Mouse (Mus musculus): ENCODE data around the gene Lrrc8d. TPM values are rescaled to one million over a fixed set of nuclear protein-coding genes. Genes with fewer than 3 reads are reported as not detected.

Lrrc8d gene
- polyA plus RNA-seq, 1 experiment: 0.09 TPM

DNA sequence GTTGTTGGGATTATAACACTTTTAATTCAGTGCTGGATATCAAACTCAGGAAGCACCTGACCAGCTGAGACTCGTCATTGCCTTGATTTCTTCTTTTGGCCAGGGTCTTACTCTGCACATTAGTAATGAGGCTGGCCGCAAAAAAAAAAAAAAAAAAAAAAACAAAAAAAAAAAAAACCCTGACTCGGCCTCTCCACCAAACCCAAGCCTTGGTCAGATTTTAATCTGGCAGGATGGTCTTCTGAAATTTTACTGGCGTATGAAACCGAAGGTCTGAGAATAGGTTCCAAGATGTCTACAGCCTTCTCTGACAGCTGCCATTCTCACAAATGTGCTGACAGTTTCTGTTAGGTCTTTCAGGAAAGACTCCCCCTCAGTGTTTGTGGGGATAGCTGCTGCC is 8.5 kb downstream of the Lrrc8d start:
- no peak for TF ChIP-seq TAL1 (IDR thresholded peaks at IDR 0.05; ENCODE audit: low read length)
- TF ChIP-seq GATA1 (IDR thresholded peaks at IDR 0.05; ENCODE audit: low read length): no peak
- H3K9me3 ChIP-seq (ENCODE audit: control insufficient read depth, low read length): no peaks in the 10 kb centered on the region
- no peak overlapping the region for H3K4me3 ChIP-seq (replicated peaks)
- peaks cover 9% of the 10 kb centered on the region; the same call in 1 of the 2 replicates for H3K4me1 ChIP-seq (ENCODE audit: control insufficient read depth)
- peaks cover 2% of the 10 kb centered on the region; the same call in 1 of the 2 replicates for H3K27me3 ChIP-seq (ENCODE audit: control insufficient read depth)
- no peaks in the 10 kb centered on the region for H3K36me3 ChIP-seq (ENCODE audit: control insufficient read depth)

DNA sequence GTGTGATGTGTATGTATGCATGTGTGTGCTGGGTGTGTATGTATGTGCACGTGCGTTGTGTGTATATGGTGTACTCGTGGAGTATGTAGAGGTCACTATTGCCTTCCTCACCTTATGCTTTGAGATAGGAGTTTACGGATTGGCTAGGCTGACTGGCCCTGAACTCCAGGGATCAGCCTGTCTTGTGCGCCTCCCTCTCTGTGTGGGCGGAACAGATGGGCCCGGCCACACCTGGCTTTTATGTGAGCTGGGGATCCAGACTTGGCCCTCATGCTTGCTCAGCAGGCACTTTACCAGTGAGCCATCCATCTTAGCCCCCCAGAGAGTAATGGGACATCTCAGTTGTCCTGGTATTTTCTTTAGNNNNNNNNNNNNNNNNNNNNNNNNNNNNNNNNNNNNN is 10.7 kb downstream of the Lrrc8d start:
- Histone ChIP-seq H3K9me3 (ENCODE audit: control insufficient read depth, low read length) (no peaks in the 10 kb centered on the region), H3K4me3 (replicated peaks) (no peak overlapping the region), H3K36me3 (ENCODE audit: control insufficient read depth) (no peaks in the 10 kb centered on the region), H3K27me3 (ENCODE audit: control insufficient read depth) (no peaks in the 10 kb centered on the region), H3K4me1 (ENCODE audit: control insufficient read depth) (peaks cover 10% of the 10 kb centered on the region)
- no peak for TF ChIP-seq GATA1 (IDR thresholded peaks at IDR 0.05; ENCODE audit: low read length)
- no peak for TF ChIP-seq TAL1 (IDR thresholded peaks at IDR 0.05; ENCODE audit: low read length)

DNA sequence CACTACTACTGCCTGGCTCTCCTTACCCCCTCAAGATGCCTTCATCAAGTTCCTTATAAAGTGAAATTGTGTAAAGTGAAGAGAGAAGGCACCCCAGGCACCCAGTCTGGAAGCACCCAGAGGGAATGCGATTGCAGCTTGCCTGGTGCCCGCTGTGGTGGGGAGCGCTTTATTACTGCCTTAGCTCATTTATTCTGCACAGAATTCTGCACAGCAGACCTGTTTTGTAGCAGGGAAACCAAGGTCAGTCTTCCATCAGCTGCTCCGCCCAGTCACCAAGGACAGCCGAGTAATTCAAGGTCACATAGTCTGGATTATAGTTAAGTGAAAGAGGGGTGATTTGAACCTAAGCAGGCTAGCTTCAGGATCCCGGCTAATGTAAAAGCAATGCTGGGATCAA is 14.7 kb downstream of the Lrrc8d start:
- no peak for TF ChIP-seq TAL1 (IDR thresholded peaks at IDR 0.05; ENCODE audit: low read length)
- TF ChIP-seq GATA1 (IDR thresholded peaks at IDR 0.05; ENCODE audit: low read length): no peak
- peaks cover 35% of the 10 kb centered on the region for H3K4me1 ChIP-seq (ENCODE audit: control insufficient read depth)

DNA sequence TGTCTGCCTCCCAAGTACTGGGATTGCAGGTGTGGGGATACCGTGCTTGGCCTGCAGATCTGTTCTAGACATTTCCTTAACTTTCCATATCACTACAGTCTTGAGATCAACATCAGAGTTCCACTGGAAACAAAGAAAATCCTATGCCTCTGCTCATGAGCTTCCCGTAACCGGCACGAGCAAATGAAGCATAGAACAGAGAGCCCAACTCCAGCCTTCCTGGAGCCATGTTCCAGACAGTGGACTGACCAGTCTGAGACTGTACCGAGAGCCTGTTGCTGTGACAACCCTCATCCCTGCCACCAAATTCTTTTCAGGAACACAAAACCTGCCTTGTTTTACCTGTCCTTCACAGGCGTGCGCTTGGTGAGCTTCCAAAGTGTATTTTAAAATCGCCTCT is 15.3 kb downstream of the Lrrc8d start:
- Histone ChIP-seq H3K27me3 (ENCODE audit: control insufficient read depth) (no peaks in the 10 kb centered on the region), H3K4me1 (ENCODE audit: control insufficient read depth) (peaks cover 41% of the 10 kb centered on the region), H3K9me3 (ENCODE audit: control insufficient read depth, low read length) (no peaks in the 10 kb centered on the region), H3K36me3 (ENCODE audit: control insufficient read depth) (no peaks in the 10 kb centered on the region), H3K4me3 (replicated peaks) (no peak overlapping the region)
- TF ChIP-seq GATA1 (IDR thresholded peaks at IDR 0.05; ENCODE audit: low read length) (no peak), TAL1 (IDR thresholded peaks at IDR 0.05; ENCODE audit: low read length) (no peak)

More for the DNA sequence above, 14.7 kb downstream of the Lrrc8d start:
- H3K9me3 ChIP-seq (ENCODE audit: control insufficient read depth, low read length): no peaks in the 10 kb centered on the region
- H3K36me3 ChIP-seq (ENCODE audit: control insufficient read depth): no peaks in the 10 kb centered on the region
- H3K4me3 ChIP-seq (replicated peaks): no peak overlapping the region
- H3K27me3 ChIP-seq (ENCODE audit: control insufficient read depth): no peaks in the 10 kb centered on the region

DNA sequence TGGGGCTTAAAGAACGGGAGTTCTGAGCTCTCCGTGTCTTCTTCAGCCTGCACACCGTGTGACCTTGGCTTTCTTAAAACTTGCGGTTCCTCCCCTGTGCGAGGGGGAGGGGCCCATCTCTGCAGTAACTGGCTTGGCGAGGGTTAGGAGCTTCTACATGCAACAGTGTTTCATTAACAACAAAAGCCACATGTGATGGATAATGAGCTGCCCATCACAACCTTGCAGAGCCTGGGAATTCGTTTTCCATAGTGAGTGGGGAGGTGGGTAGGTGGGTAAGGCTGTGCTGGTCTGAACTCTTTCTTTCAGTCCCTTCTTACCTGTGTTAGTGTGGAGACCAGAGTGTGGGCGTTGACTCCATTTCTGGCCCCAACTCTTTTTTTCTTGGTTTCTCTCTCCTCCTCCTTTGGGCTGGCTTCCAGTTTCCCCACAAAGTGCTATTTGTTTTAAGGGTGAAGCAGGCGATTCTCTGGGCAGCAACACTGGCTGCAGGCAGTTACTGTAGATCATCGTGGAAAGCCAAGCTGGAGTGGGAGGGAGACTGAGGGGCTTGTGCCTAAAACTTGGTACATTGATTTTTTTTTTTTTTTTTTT is 15.9 kb downstream of the Lrrc8d start:
- peaks cover 42% of the 10 kb centered on the region for H3K4me1 ChIP-seq (ENCODE audit: control insufficient read depth)
- H3K36me3 ChIP-seq (ENCODE audit: control insufficient read depth): no peaks in the 10 kb centered on the region
- no peaks in the 10 kb centered on the region for H3K9me3 ChIP-seq (ENCODE audit: control insufficient read depth, low read length)
- H3K27me3 ChIP-seq (ENCODE audit: control insufficient read depth): no peaks in the 10 kb centered on the region
- H3K4me3 ChIP-seq (replicated peaks): no peak overlapping the region
- TF ChIP-seq GATA1 (IDR thresholded peaks at IDR 0.05; ENCODE audit: low read length): no peak
- TF ChIP-seq TAL1 (IDR thresholded peaks at IDR 0.05; ENCODE audit: low read length): no peak

DNA sequence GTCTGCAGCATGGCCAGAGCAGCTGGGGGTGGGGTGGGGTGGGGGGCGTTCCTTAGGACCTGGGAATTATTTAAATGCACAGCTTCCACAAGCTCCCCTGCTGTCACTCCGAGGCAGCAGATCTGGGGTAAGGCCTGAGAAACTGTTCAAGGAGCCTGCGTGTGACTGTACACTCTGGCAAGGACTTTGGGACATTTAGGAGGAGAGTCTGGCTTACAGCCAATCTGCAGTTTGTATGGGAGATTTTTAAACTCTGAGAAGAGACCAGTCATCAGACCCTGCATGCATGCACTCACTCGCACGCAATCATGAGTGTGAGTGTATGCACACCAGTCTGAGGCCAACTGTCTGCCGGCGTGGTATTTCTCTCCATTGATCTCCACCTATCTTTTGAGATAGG is 17.5 kb downstream of the Lrrc8d start:
- H3K4me1 ChIP-seq (ENCODE audit: control insufficient read depth): peaks cover 42% of the 10 kb centered on the region
- H3K4me3 ChIP-seq (replicated peaks): no peak overlapping the region
- no peaks in the 10 kb centered on the region for H3K9me3 ChIP-seq (ENCODE audit: control insufficient read depth, low read length)
- no peaks in the 10 kb centered on the region for H3K36me3 ChIP-seq (ENCODE audit: control insufficient read depth)
- H3K27me3 ChIP-seq (ENCODE audit: control insufficient read depth): no peaks in the 10 kb centered on the region
- no peak for TF ChIP-seq TAL1 (IDR thresholded peaks at IDR 0.05; ENCODE audit: low read length)
- TF ChIP-seq GATA1 (IDR thresholded peaks at IDR 0.05; ENCODE audit: low read length): no peak

DNA sequence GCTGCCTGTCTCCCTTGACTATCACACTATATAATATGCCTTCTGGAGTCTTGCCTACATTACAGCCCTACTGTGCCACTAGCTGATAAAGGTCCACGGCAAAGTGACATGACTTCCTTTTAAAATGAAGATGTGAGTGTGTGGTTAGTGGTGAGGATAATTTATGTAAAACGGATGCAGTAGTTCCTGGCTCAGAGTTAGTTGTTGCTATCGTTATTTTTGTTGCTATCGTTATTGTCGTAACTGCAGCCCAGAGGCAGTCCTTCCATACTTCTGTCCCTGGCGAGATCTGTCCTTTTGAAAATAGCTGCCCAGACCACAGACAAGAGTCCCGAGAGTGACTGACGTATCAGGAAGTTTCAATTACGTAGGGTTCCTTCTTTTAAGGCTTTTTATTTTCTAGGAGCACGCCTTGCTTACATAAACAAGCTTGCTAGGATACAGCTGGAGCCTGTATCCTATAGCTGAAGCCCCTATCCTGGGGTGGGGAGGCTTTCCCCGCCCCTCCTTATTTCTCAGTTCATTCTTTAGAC is 18.4 kb downstream of the Lrrc8d start:
- Histone ChIP-seq H3K36me3 (ENCODE audit: control insufficient read depth) (no peaks in the 10 kb centered on the region), H3K4me1 (ENCODE audit: control insufficient read depth) (peaks cover 42% of the 10 kb centered on the region), H3K27me3 (ENCODE audit: control insufficient read depth) (no peaks in the 10 kb centered on the region), H3K4me3 (replicated peaks) (peak overlapping the region; percentile 44), H3K9me3 (ENCODE audit: control insufficient read depth, low read length) (no peaks in the 10 kb centered on the region)
- TF ChIP-seq GATA1 (IDR thresholded peaks at IDR 0.05; ENCODE audit: low read length): no peak

DNA sequence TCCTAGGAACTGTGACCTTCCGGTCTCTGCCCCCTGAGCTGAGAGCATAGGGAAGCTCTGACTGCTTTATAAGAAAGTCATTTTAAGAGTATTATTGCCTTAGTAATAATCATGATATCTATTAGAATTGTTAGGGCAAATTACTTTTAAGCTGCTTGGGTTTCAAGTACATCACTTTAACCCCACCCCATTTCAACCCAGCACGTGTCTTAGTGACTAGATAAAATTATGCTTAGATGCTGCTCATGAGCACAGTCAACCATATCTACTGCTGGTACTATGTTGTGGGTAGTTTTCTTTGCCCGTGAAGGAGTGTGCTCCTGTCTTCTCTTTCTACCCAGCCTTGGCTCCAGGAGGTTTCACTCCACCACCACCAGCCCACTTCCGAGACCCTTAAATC is 21.5 kb downstream of the Lrrc8d start:
- TF ChIP-seq TAL1 (IDR thresholded peaks at IDR 0.05; ENCODE audit: low read length) (no peak), GATA1 (IDR thresholded peaks at IDR 0.05; ENCODE audit: low read length) (no peak)
- no peak overlapping the region for H3K4me3 ChIP-seq (replicated peaks)
- peaks cover 36% of the 10 kb centered on the region for H3K4me1 ChIP-seq (ENCODE audit: control insufficient read depth)
- H3K36me3 ChIP-seq (ENCODE audit: control insufficient read depth): no peaks in the 10 kb centered on the region
- H3K27me3 ChIP-seq (ENCODE audit: control insufficient read depth): no peaks in the 10 kb centered on the region
- no peaks in the 10 kb centered on the region for H3K9me3 ChIP-seq (ENCODE audit: control insufficient read depth, low read length)

DNA sequence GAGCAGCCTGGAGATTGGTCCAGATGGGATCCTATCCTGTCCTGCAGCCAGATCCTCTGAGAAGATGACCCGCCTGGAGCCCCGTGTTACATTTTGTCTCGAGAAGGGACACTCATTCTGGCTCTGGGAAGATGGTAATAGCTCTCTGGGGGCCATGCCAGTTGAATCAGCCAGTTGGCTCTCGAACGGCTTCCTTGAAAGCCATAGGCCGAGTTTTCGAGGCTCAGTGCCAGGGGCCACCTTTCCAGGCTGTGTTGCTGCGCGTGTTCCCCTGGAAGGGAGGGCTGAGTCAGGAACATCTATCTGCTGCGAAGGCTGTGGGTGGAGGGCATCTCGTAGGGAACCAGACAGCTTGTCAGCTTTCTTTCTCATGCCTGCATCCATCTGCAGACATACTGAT is 23.0 kb downstream of the Lrrc8d start:
- no peak overlapping the region for H3K4me3 ChIP-seq (replicated peaks)
- TF ChIP-seq TAL1 (IDR thresholded peaks at IDR 0.05; ENCODE audit: low read length) (no peak), GATA1 (IDR thresholded peaks at IDR 0.05; ENCODE audit: low read length) (no peak)
- no peaks in the 10 kb centered on the region for H3K36me3 ChIP-seq (ENCODE audit: control insufficient read depth)
- H3K9me3 ChIP-seq (ENCODE audit: control insufficient read depth, low read length): no peaks in the 10 kb centered on the region
- H3K4me1 ChIP-seq (ENCODE audit: control insufficient read depth): peaks cover 28% of the 10 kb centered on the region
- no peaks in the 10 kb centered on the region for H3K27me3 ChIP-seq (ENCODE audit: control insufficient read depth)
